Mouse (Mus musculus) embryo, embryonic 10 days (tissue): ENCODE results near the gene Nr2c2ap.

Experiments
- DNase-seq: peaks from one replicate; pipeline ENCODE4 v3.0.0-alpha.2; 2015; ENCODE audit warnings: low spot score

Gene Nr2c2ap

GRCm38 (mm10) chr8:70166504-70167110 is 35.5 kb downstream of the Nr2c2ap start:
- DNase-seq = peak; percentile 84

- no peak for DNase-seq
Observed at GRCm38 (mm10) chr8:70170116-70170515, 39.0 kb downstream of the Nr2c2ap start.

GRCm38 (mm10) chr8:70170748-70171147 is 39.6 kb downstream of the Nr2c2ap start:
- no peak for DNase-seq

GRCm38 (mm10) chr8:70171240-70171639 is 40.1 kb downstream of the Nr2c2ap start:
- DNase-seq = no peak

- peak; percentile 99 for DNase-seq
Observed at GRCm38 (mm10) chr8:70172043-70172681, 41.0 kb downstream of the Nr2c2ap start, which contains the start of gene Tmem161a. Gene Tmem161a (plus strand): TSS chr8:70172356.

- DNase-seq = no peak
Observed at GRCm38 (mm10) chr8:70173320-70173719, 42.2 kb downstream of the Nr2c2ap start.

GRCm38 (mm10) chr8:70174079-70174478 is 42.9 kb downstream of the Nr2c2ap start:
- no peak for DNase-seq

- no peak for DNase-seq
Observed at GRCm38 (mm10) chr8:70178231-70178630, 47.1 kb downstream of the Nr2c2ap start.

- peak; percentile 31 for DNase-seq
Observed at GRCm38 (mm10) chr8:70179082-70179481, 47.9 kb downstream of the Nr2c2ap start.

- DNase-seq = no peak
Observed at GRCm38 (mm10) chr8:70181212-70181902, 50.2 kb downstream of the Nr2c2ap start.

GRCm38 (mm10) chr8:70181903-70182252 is 50.7 kb downstream of the Nr2c2ap start:
- peak; percentile 19 for DNase-seq

- DNase-seq = no peak
Observed at GRCm38 (mm10) chr8:70183194-70183593, 52.1 kb downstream of the Nr2c2ap start.
